Mouse (Mus musculus): Measurements from ENCODE around the gene Scrn1.

Gene Scrn1

DNA sequence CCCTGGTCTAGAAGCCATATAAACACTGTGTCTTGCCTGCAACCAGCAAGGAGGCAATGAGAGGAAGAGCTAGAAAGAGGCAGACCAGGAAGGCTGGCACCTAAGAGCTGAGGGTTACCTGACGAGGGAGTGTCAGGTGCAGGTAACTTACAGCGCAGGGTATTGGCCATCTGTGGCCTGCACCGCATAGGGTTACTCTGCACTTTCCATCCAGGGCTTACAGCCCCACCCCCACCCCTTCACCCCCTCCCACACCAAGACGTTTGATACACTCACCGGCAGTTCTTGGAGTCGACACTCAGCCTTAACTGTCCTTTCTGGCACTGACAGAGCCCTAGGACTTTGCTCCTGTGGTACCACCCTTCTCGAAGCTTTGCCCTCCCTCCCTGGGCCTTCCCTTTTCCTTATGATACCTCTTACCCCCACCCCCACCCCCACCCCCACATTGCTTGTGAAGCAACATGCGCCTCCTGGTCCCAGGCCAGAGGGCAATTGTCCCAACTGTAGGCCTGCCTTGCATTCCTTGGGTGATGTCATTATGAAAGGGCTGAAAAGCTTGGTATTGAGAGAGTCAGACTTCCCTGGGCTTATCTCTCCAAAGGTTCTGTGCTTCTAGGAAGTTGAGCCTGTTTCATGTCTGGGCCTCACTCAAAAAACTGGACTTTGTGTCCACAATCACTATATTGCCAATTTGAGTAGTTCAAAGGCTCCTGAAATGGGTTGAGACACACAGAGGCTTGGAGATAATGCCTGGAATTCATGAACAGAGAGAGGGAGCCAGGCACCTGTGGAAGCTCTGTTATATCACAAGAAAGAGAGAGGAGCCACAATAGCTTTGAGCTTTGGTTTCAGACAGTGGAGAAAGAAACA is 93.2 kb downstream of the Scrn1 start:
- no peak for DNase-seq

DNA sequence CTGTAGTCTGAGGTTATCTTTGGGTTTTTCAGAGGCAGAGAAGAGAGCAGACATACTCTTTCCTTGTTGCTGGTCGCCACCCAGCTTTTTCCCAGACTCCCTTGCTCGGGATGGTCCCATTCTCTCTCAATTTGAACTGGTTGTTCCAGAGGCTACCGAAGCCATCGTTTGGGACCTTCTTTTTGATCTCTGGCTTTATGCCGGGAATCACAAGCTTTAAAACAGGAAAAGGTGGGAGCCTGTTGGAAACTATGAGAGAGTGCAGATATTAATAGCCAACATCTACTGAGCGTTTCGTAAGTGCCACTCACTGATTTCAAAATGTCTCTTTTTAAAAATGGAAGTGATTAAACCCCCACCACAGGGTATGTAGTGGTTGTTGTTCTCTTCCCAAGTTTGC is 94.4 kb downstream of the Scrn1 start:
- DNase-seq: no peak

DNA sequence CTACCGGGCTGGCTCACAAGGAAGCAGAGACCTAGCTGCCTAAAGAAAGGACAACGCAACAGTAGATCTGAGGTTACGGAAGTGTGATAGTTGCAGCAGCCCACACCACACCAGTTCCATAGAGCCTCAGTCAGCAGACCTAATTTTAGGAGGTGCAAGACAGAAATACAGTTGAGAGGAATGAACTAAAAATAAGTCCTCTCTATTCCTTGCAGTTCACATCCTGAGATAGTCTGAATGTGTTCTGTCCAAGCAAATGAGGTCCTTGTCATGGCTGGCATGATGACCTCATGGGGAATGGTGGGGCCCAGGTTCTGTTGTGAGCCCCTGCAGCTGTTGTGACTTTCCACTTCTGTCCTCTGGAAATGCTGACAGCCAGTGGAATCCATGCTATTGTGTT is 98.9 kb downstream of the Scrn1 start:
- DNase-seq: no peak

DNA sequence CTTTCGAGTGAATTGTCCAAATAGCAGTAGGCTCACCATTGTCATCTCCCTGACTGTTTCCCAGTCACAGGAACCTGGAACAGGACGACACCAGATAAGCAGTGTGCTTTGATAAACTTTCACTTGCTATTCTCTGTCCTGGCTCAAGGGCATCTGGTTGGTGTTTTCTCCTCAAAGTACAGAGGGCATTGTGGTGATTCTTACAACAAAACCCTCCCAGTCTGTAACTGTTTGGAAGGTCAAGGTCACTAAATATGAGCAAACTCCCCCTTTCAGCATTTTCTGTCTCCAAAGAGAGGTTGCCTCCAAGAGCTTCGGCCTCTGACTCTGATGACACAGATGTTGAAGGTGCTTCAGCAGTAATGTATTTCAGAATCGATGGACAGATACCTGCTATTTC is 101.4 kb downstream of the Scrn1 start:
- no peak for DNase-seq

DNA sequence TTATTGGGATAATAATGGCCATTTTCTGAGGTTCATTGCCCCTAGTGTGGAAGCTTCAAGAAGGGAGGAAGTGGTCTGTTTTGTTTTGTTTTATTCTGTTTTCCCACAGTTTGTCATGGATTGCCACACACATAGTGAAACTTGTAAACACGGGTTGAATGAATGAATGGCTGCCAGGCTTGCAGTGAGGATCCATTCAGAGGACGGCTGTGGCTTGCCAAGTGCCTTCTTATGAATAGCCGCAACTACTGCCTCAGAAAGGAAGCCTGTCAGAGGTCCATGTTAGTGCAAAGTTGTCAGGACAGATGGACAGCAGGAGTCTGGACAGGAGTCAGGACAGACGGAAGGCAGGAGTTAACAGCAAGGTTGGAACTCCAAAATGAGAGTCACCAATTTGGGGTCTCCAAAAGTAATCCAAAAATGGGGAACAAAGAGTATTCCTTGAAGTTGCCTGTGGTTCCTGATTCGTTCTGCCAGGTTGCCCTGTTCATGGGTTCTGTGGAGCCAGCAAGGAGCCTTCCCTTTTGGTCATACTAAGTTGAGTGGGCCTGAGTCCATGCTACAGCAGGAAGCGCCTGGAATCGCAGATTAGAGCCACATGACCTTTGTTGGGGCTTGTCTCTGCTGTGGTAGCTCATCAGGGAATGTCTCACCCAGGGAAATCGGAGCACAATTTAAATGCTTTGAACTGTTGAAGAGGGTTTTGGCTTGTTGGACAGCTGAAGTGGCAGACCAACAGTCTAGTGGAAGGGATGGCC is 102.4 kb downstream of the Scrn1 start:
- no peak for DNase-seq

DNA sequence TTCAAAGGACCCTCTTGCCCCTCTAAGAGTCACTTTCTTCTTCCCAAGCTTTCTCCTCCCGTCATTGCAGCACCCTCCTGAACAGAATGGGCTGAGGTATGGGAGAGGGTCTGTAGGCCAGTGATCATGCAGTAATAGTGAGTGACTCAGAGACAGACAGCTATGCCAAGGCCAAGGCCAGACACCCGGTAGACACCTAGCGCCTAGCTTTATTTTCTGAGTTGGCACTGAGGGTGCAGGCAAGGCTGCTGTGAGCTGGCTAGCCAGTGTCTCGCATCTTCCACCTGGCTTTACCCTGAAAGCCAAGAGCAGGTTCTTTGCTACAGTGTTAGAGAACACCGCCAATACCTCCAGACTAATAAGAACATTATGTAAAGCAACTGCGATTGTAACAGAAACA is 103.5 kb downstream of the Scrn1 start:
- no peak for DNase-seq

DNA sequence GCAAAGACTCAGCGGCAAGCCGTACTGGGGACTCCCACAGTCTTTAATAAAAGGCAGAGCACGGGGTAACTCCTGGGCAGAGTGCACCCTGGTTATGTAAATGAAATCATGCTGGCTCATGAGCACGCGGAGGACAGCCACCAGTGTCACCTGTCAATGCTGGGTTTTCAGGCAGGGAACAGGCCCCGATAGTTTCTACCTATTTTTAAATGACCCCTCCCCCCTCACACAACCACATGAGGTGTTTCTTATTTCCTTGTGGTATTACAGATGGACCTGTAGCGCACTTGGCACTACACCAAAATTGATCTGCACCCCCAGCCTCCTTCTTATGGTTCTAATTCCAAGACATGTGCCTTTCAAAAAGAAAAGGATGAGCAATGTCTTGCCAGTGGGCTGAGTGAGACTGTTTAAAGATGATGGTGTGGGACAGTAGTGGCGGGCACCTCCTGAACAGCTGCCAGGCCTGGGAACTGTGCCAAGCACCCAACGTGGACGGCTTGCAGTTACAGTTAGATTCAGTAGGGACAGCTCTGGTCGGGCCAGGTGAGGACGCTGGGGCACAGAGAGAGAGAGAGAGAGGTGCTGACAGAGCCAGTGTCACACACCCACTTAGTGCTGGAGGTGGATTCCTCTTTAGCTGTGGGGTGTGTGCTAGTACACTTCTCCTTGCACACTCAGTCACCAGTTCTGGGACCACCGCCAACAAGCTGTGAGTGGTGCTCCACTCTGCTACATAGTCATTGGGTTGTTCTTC is 105.2 kb downstream of the Scrn1 start:
- peak; percentile 75 for DNase-seq

DNA sequence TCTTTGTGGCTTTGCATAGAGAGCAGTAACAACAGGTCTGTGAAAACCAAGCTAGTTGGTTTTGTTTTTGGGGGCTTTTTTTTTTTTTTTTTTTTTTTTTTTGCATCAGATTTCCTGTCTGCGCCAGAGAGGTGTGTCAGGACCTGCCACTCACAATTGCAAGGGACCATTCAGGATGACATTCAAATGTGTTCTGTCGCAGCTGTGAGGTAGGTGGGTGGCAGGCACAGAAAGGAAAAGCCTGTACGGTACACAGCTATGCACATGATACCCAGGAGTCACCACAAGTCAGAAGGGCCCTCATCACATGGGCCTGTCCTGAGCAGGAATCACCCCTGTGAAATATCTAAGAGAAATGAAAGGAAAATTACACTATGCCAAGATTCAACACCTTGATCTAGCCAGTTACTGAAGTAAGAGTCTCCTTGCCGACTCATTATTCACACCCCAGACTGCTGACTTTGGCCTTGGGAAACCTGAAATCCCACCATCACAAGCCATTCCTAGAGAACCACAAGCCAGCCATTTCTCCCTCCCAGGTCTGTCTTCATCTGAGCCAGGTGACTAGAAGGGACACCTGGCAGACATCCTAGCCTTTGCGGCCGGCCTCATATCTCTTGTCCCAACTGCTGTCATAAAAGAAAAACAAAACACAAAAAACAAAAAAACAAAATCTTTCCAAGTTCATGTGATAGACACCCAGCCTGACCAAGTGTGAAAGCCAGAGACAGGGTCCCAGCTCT is 105.9 kb downstream of the Scrn1 start:
- DNase-seq: no peak

DNA sequence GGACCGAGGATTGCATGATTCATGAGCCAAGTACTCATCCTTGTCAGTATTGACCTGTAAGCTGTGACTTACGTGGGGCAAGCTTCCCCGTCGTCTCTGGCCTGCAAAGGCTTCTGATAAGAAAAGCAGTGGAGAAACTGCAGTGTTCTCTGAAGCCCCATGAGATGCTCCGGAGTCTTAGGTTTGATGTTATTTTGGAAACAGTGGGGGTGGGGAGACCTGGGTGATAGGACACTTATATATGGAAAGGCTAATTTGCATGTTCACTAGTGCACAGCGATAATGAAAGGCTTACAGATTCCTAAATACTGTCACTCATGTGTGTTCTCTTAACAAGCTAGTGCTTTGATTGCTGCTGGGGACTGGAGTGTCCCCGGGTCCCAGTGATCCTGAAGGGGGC is 106.6 kb downstream of the Scrn1 start:
- no peak for DNase-seq

All from right cerebral cortex, adult 18-20 months (tissue).